Mouse (Mus musculus): ENCODE results near the gene Apol6. TPM values are rescaled to one million over a fixed set of nuclear protein-coding genes. Genes with fewer than 3 reads are reported as not detected.

Apol6 gene
- polyA plus RNA-seq, 1 experiment from 2014 or later: 0.06 TPM

DNA sequence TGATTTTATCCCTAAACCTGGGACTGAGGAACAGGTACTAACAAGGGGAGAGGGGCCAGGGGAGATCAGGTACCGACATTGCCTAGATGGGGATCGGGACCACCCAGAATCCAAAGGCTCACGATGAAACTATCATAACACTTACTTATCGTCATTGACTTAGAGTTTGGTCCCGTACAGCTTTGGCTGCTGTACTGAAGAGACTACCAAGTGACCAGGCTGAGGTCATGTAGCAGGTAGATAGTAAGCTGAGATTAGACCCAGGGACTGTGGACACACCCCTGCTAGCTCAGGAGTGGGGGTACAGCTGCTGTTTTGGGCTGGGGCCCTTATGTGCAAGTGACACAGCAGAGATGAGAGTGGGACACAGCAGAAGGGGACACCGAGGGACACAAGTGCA lies 28.0 kb upstream of the Apol6 start:
- Histone ChIP-seq H3K4me3 (ENCODE audit: low read depth, low read length) (no peak overlapping the region), H3K27ac (ENCODE audit: low read length) (no peak overlapping the region), H3K36me3 (ENCODE audit: control insufficient read depth, insufficient read depth) (no peaks in the 10 kb centered on the region), H3K9me3 (replicated peaks; ENCODE audit: control insufficient read depth, low read length) (no peaks in the 10 kb centered on the region), H3K9ac (ENCODE audit: low read depth, low read length) (no peak overlapping the region), H3K27me3 (ENCODE audit: control insufficient read depth, insufficient read depth, low read depth, low read length) (no peaks in the 10 kb centered on the region), H3K4me1 (ENCODE audit: control insufficient read depth, low read depth, low read length) (no peaks in the 10 kb centered on the region), H3K4me2 (ENCODE audit: low read depth, low read length) (no peak overlapping the region)
- no peak for ATAC-seq (ENCODE audit: low read depth)
- WGBS (ENCODE audit: insufficient replicate concordance): 81% methylated on average over 6 of the region's 6 CpGs

DNA sequence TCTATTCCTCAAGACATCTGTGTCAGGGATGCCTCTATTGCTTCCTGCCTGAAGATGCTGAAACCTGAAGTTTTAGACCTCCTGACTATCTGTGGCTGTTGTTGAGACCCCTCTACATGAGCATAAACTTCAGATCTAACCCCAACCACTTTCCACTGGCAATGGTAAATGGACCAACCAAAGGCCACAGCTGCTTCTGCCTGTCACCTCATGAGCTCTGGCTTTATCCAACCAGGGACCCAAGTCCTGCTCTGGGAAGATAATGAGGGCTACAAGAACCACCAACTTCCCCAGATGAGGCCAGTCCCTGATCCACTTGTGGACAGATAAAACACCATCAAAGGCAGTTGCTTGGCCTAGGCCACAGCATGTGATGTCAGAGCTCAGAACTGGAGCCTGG lies 26.6 kb upstream of the Apol6 start:
- Histone ChIP-seq H3K9ac (ENCODE audit: low read depth, low read length) (no peak overlapping the region), H3K27me3 (ENCODE audit: control insufficient read depth, insufficient read depth, low read depth, low read length) (no peaks in the 10 kb centered on the region), H3K4me2 (ENCODE audit: low read depth, low read length) (no peak overlapping the region), H3K27ac (ENCODE audit: low read length) (no peak overlapping the region), H3K9me3 (replicated peaks; ENCODE audit: control insufficient read depth, low read length) (no peaks in the 10 kb centered on the region), H3K4me3 (ENCODE audit: low read depth, low read length) (no peak overlapping the region), H3K36me3 (ENCODE audit: control insufficient read depth, insufficient read depth) (no peaks in the 10 kb centered on the region), H3K4me1 (ENCODE audit: control insufficient read depth, low read depth, low read length) (no peaks in the 10 kb centered on the region)
- ATAC-seq (ENCODE audit: low read depth): no peak

DNA sequence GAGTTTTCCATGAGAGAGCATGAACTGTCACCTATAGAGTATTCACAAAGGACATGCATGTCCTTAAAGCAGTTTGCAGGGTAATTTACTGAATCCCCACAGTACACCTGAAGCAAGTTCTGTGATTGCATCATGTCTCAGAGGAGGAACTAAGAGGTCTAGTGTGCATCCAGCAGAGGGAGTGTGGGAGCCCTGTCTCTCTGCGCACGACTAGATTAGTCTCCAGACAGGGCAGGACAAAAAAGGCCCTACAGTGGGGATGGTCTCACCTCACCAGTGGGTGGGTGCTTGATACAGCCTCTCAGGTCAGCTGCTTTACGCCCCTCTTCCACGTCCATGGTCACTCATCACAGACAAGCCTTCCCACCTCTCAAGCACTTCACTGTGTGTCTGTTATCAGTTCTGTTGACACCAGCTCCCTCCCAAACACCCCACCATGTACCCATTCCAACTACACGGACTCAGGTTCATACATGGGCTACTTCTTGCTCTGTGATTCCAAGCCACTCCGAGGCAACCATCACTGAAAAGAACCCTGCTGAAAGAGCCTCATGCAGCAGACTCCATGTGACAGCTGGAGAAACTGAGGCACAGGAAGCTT lies 25.7 kb upstream of the Apol6 start:
- no peaks in the 10 kb centered on the region for H3K27me3 ChIP-seq (ENCODE audit: control insufficient read depth, insufficient read depth, low read depth, low read length)
- H3K9ac ChIP-seq (ENCODE audit: low read depth, low read length): no peak overlapping the region
- no peaks in the 10 kb centered on the region for H3K9me3 ChIP-seq (replicated peaks; ENCODE audit: control insufficient read depth, low read length)
- no peaks in the 10 kb centered on the region for H3K4me1 ChIP-seq (ENCODE audit: control insufficient read depth, low read depth, low read length)
- no peaks in the 10 kb centered on the region for H3K36me3 ChIP-seq (ENCODE audit: control insufficient read depth, insufficient read depth)
- H3K27ac ChIP-seq (ENCODE audit: low read length): no peak overlapping the region
- WGBS (ENCODE audit: insufficient replicate concordance): 44% methylated on average over 6 of the region's 6 CpGs
- no peak overlapping the region for H3K4me2 ChIP-seq (ENCODE audit: low read depth, low read length)
- no peak overlapping the region for H3K4me3 ChIP-seq (ENCODE audit: low read depth, low read length)
- ATAC-seq (ENCODE audit: low read depth): no peak

DNA sequence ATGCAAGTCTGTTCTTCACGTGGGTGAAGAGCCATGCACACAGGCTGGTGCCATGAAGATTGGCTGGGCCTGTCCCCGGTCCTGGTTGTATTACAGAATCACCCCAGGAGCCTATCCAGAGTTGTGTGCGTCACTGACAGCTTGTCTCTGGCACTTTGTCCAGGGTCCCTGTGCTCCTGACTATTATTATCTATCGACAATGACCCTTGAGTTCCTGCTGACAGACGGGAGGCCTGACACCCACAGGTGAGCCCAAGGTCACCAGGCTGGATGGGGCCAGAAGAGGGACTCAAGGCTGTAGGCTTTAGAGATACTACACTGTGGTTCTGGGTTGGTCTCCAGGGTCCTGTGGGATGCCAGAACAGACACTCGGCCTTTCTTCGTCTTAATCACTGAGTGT lies 25.0 kb upstream of the Apol6 start:
- no peak overlapping the region for H3K4me2 ChIP-seq (ENCODE audit: low read depth, low read length)
- H3K4me1 ChIP-seq (ENCODE audit: control insufficient read depth, low read depth, low read length): no peaks in the 10 kb centered on the region
- no peak overlapping the region for H3K27ac ChIP-seq (ENCODE audit: low read length)
- 55% methylated on average over 7 of the region's 7 CpGs for WGBS (ENCODE audit: insufficient replicate concordance)
- H3K9ac ChIP-seq (ENCODE audit: low read depth, low read length): no peak overlapping the region
- no peaks in the 10 kb centered on the region for H3K27me3 ChIP-seq (ENCODE audit: control insufficient read depth, insufficient read depth, low read depth, low read length)
- no peaks in the 10 kb centered on the region for H3K9me3 ChIP-seq (replicated peaks; ENCODE audit: control insufficient read depth, low read length)
- no peak overlapping the region for H3K4me3 ChIP-seq (ENCODE audit: low read depth, low read length)
- no peaks in the 10 kb centered on the region for H3K36me3 ChIP-seq (ENCODE audit: control insufficient read depth, insufficient read depth)
- no peak for ATAC-seq (ENCODE audit: low read depth)

DNA sequence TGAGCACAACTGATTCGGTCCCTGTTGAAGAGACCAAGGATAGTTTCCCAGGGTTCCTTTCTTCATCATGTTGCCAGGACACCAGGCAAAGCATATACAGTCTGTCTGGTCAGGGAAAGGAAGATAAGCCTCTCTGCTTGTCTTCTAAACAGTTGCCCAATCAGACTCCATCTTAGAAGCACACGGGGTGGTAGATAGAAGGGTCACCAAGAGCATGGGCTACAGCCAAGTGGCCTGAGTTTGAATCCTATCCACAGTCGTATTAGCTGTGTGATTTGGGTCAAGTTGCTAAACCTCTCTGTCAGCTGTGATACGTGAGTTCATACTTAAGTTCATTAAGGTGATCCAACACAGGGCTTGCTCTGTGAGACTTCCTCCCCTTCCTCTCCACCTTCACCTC lies 24.4 kb upstream of the Apol6 start:
- H3K27me3 ChIP-seq (ENCODE audit: control insufficient read depth, insufficient read depth, low read depth, low read length): no peaks in the 10 kb centered on the region
- no peak overlapping the region for H3K27ac ChIP-seq (ENCODE audit: low read length)
- no peaks in the 10 kb centered on the region for H3K9me3 ChIP-seq (replicated peaks; ENCODE audit: control insufficient read depth, low read length)
- H3K36me3 ChIP-seq (ENCODE audit: control insufficient read depth, insufficient read depth): no peaks in the 10 kb centered on the region
- no peak overlapping the region for H3K9ac ChIP-seq (ENCODE audit: low read depth, low read length)
- WGBS (ENCODE audit: insufficient replicate concordance): 55% methylated on average over 4 of the region's 4 CpGs
- H3K4me2 ChIP-seq (ENCODE audit: low read depth, low read length): no peak overlapping the region
- no peak for ATAC-seq (ENCODE audit: low read depth)
- no peak overlapping the region for H3K4me3 ChIP-seq (ENCODE audit: low read depth, low read length)
- no peaks in the 10 kb centered on the region for H3K4me1 ChIP-seq (ENCODE audit: control insufficient read depth, low read depth, low read length)

DNA sequence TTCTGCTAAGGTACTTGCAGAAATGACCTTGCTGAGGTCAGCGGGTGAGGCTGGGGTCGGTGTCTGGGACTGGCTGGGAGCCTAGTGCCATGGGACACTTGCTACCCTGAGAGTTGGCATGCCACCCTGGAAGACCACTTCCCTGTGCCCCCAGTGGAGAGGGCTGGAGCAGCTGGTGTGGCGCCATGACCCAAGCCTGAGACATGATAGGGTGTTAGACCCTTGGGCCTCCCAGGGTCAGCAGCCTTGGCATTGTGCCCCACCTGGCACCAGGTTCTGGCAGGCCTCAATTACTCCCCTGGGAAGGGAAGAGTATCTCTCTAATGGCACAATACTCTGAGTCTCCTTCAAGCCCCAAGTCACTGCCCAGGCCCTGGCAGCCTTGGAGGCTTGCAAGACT lies 23.5 kb upstream of the Apol6 start:
- no peaks in the 10 kb centered on the region for H3K36me3 ChIP-seq (ENCODE audit: control insufficient read depth, insufficient read depth)
- H3K4me3 ChIP-seq (ENCODE audit: low read depth, low read length): no peak overlapping the region
- H3K4me1 ChIP-seq (ENCODE audit: control insufficient read depth, low read depth, low read length): no peaks in the 10 kb centered on the region
- H3K4me2 ChIP-seq (ENCODE audit: low read depth, low read length): no peak overlapping the region
- WGBS (ENCODE audit: insufficient replicate concordance): 63% methylated on average over 3 of the region's 3 CpGs
- no peak overlapping the region for H3K9ac ChIP-seq (ENCODE audit: low read depth, low read length)
- ATAC-seq (ENCODE audit: low read depth): no peak
- H3K9me3 ChIP-seq (replicated peaks; ENCODE audit: control insufficient read depth, low read length): no peaks in the 10 kb centered on the region
- no peak overlapping the region for H3K27ac ChIP-seq (ENCODE audit: low read length)
- H3K27me3 ChIP-seq (ENCODE audit: control insufficient read depth, insufficient read depth, low read depth, low read length): no peaks in the 10 kb centered on the region

DNA sequence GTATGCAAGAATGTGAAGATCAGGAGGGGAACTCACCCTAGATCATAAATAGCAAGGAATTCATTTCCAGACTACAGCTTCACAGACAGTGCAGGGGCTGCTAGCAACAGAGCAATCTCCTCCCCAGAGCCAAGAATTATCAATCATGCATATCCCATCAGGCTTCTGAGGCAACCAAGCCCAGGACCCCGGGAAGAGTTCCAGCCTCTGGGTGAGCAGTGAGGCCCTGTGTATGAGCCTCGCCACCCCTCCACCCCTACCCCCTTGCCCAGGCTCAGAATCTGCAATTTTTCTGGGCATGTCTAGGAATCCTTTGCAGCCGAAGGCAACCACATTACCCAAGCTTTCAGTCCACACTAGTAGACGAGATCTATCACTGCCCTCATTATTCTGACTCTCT lies 22.7 kb upstream of the Apol6 start:
- Histone ChIP-seq H3K36me3 (ENCODE audit: control insufficient read depth, insufficient read depth) (no peaks in the 10 kb centered on the region), H3K4me2 (ENCODE audit: low read depth, low read length) (no peak overlapping the region), H3K4me3 (ENCODE audit: low read depth, low read length) (no peak overlapping the region), H3K27ac (ENCODE audit: low read length) (no peak overlapping the region), H3K4me1 (ENCODE audit: control insufficient read depth, low read depth, low read length) (no peaks in the 10 kb centered on the region), H3K27me3 (ENCODE audit: control insufficient read depth, insufficient read depth, low read depth, low read length) (no peaks in the 10 kb centered on the region), H3K9ac (ENCODE audit: low read depth, low read length) (no peak overlapping the region), H3K9me3 (replicated peaks; ENCODE audit: control insufficient read depth, low read length) (no peaks in the 10 kb centered on the region)
- no peak for ATAC-seq (ENCODE audit: low read depth)
- 60% methylated on average over 4 of the region's 4 CpGs for WGBS (ENCODE audit: insufficient replicate concordance)

DNA sequence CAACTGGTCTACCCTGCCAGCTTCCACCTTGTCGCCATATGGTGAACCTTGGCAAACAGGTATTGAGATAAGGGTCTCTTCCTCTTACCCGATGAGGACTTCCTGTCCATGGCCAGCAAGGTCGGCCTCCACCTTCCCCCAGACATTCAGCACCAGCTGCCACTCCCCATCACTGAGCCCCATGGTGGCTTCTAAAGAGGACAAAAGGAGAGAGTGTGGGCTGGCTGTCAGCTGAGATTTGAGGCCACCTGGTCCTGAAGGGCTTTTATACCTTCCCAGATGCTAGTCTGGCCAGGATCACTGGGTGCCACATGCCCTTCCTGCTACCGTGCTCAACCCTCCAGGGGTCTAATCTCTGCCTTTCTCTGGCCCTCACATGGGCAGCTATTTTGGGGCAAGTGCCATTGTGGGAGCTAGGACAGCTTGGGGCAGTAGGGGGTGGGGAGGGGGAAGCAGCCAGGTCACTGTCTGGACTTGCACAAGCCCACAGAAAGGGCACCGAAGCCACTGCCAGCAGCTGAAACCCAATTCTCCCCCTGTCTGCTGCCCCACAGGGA lies 22.1 kb upstream of the Apol6 start:
- no peak overlapping the region for H3K27ac ChIP-seq (ENCODE audit: low read length)
- ATAC-seq (ENCODE audit: low read depth): no peak
- H3K4me3 ChIP-seq (ENCODE audit: low read depth, low read length): no peak overlapping the region
- no peaks in the 10 kb centered on the region for H3K27me3 ChIP-seq (ENCODE audit: control insufficient read depth, insufficient read depth, low read depth, low read length)
- no peaks in the 10 kb centered on the region for H3K4me1 ChIP-seq (ENCODE audit: control insufficient read depth, low read depth, low read length)
- no peaks in the 10 kb centered on the region for H3K9me3 ChIP-seq (replicated peaks; ENCODE audit: control insufficient read depth, low read length)
- WGBS (ENCODE audit: insufficient replicate concordance): 44% methylated on average over 5 of the region's 5 CpGs
- no peak overlapping the region for H3K4me2 ChIP-seq (ENCODE audit: low read depth, low read length)
- H3K36me3 ChIP-seq (ENCODE audit: control insufficient read depth, insufficient read depth): no peaks in the 10 kb centered on the region
- H3K9ac ChIP-seq (ENCODE audit: low read depth, low read length): no peak overlapping the region

DNA sequence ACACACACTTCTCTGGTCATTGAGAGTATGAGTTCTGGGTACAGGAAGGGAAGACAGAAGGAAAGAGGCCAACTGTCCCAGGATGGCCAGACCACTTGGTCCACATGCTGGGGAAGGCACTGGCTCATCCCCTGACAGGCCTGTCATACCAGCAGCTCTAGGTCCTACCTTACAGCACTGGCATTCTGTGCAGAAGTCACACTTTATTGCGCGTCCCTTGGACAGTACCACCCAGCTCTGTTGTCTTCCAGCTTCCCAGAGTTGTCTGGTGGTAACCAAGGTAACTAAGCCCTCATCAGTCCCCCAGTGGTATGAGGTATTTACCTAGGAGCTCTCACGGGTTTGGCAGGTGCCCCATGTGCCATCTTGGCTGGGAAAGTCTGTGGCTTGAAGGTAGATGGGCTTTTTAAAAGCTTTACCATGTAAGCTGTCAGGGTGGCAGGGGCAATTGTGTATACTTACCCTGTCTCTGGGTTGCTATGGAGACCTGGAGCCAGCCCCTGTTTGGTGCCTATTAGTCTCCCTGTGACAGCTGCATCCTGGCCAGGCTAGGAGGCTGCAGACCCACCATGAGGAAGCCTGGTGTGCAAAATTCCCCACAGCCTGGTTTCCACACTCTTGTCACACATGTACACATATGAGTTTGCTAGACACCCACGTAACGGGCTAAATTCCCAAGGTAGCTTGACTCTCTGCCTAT lies 18.5 kb upstream of the Apol6 start:
- no peak overlapping the region for H3K4me3 ChIP-seq (ENCODE audit: low read depth, low read length)
- no peaks in the 10 kb centered on the region for H3K4me1 ChIP-seq (ENCODE audit: control insufficient read depth, low read depth, low read length)
- H3K9me3 ChIP-seq (replicated peaks; ENCODE audit: control insufficient read depth, low read length): no peaks in the 10 kb centered on the region
- H3K27ac ChIP-seq (ENCODE audit: low read length): no peak overlapping the region
- H3K4me2 ChIP-seq (ENCODE audit: low read depth, low read length): no peak overlapping the region
- no peak for ATAC-seq (ENCODE audit: low read depth)
- 50% methylated on average over 5 of the region's 5 CpGs for WGBS (ENCODE audit: insufficient replicate concordance)
- no peaks in the 10 kb centered on the region for H3K36me3 ChIP-seq (ENCODE audit: control insufficient read depth, insufficient read depth)
- H3K27me3 ChIP-seq (ENCODE audit: control insufficient read depth, insufficient read depth, low read depth, low read length): no peaks in the 10 kb centered on the region
- H3K9ac ChIP-seq (ENCODE audit: low read depth, low read length): no peak overlapping the region

All from liver, embryonic 16.5 days (tissue).